Mouse (Mus musculus) embryonic facial prominence, embryonic 10.5 days (tissue): ENCODE measurements around the gene Pipox. TPM values are rescaled to one million over a fixed set of nuclear protein-coding genes. Genes with fewer than 3 reads are reported as not detected.

Experiments
- polyA plus RNA-seq: library from polyadenylated mRNA; unstranded; fragments of >200 nt; fragmentation: Nextera tagmentation; extraction: Ambion mirVana; gene quantifications from 2 replicates; pipeline ENCODE4 v1.2.1, GENCODE M21; 2016

Pipox gene
- polyA plus RNA-seq, 1 experiment from 2014 or later: 2.1 TPM

Other genes with a start within 250 kb of the Pipox start
- 3.9 and 4.7 TPM in 2 replicates for gene Nufip2, start 207.9 kb downstream of the Pipox start, polyA plus RNA-seq
- 0.88 and 2.2 TPM in 2 replicates for gene Cryba1, start 168.8 kb downstream of the Pipox start, polyA plus RNA-seq
- gene Myo18a, start 130.8 kb downstream of the Pipox start, polyA plus RNA-seq: 25.7 and 27.2 TPM in 2 replicates
- 1.3 and 1.6 TPM in 2 replicates for gene Gm10277, start 106.3 kb downstream of the Pipox start, polyA plus RNA-seq
- gene Sez6, start 36.7 kb upstream of the Pipox start, polyA plus RNA-seq: 2.3 and 2.5 TPM in 2 replicates
- 20.5 and 21.6 TPM in 2 replicates for gene Phf12, start 88.7 kb upstream of the Pipox start, polyA plus RNA-seq
- 12.8 and 13.2 TPM in 2 replicates for gene Dhrs13, start 138.2 kb upstream of the Pipox start, polyA plus RNA-seq
- 57.8 and 60.9 TPM in 2 replicates for gene Flot2, start 143.8 kb upstream of the Pipox start, polyA plus RNA-seq
- gene Eral1, start 186.3 kb upstream of the Pipox start, polyA plus RNA-seq: 40.9 and 41.5 TPM in 2 replicates
- 28.2 and 29.9 TPM in 2 replicates for gene Fam222b, start 200.6 kb upstream of the Pipox start, polyA plus RNA-seq